Mouse (Mus musculus): ENCODE measurements around the gene Vars2. TPM values are rescaled to one million over a fixed set of nuclear protein-coding genes. Genes with fewer than 3 reads are reported as not detected.

Vars2 gene
- polyA plus RNA-seq, 1 experiment from 2014 or later: 12.7 TPM

GRCm38 (mm10) chr17:35696691-35697090 is 29.3 kb upstream of the Vars2 start:
- no peak overlapping the region for H3K27ac ChIP-seq
- H3K27me3 ChIP-seq (ENCODE audit: insufficient read depth, low read length): no peaks in the 10 kb centered on the region
- H3K4me2 ChIP-seq (ENCODE audit: low read length): 0 out of 2 replicates have a peak overlapping the region, but pooled peaks have one; percentile 58
- no peak for TF ChIP-seq CTCF (IDR thresholded peaks at IDR 0.05; ENCODE audit: low read depth)
- peaks cover 24% of the 10 kb centered on the region for H3K4me1 ChIP-seq (replicated peaks; ENCODE audit: insufficient read depth, low read length)
- no peak overlapping the region for H3K9ac ChIP-seq (ENCODE audit: low read depth, low read length)
- no peaks in the 10 kb centered on the region for H3K9me3 ChIP-seq (replicated peaks; ENCODE audit: low read length)
- peaks cover 19% of the 10 kb centered on the region for H3K36me3 ChIP-seq (ENCODE audit: insufficient read depth, low read length)
- no peak for DNase-seq (ENCODE audit: low spot score)
- H3K4me3 ChIP-seq (replicated peaks; ENCODE audit: low read depth, low read length): no peak overlapping the region
- WGBS: 36% methylated on average over 6 of the region's 6 CpGs
- no peak for ATAC-seq (replicated peaks; ENCODE audit: low FRiP score, low read depth)

- 93% methylated on average over 2 of the region's 2 CpGs for WGBS
- peak; percentile 72 for DNase-seq (ENCODE audit: low spot score)
- H3K9me3 ChIP-seq (replicated peaks; ENCODE audit: low read length): no peaks in the 10 kb centered on the region
- no peak overlapping the region for H3K9ac ChIP-seq (ENCODE audit: low read depth, low read length)
- H3K4me2 ChIP-seq (ENCODE audit: low read length): no peak overlapping the region
- no peak overlapping the region for H3K27ac ChIP-seq
- no peak overlapping the region for H3K4me3 ChIP-seq (replicated peaks; ENCODE audit: low read depth, low read length)
- peaks cover 20% of the 10 kb centered on the region for H3K4me1 ChIP-seq (replicated peaks; ENCODE audit: insufficient read depth, low read length)
- peaks cover 32% of the 10 kb centered on the region for H3K36me3 ChIP-seq (ENCODE audit: insufficient read depth, low read length)
- TF ChIP-seq CTCF (IDR thresholded peaks at IDR 0.05; ENCODE audit: low read depth): peak; percentile 72
- no peak for ATAC-seq (replicated peaks; ENCODE audit: low FRiP score, low read depth)
- H3K27me3 ChIP-seq (ENCODE audit: insufficient read depth, low read length): no peaks in the 10 kb centered on the region
These were observed 27.9 kb upstream of the Vars2 start for GRCm38 (mm10) chr17:35695289-35695688.

- TF ChIP-seq CTCF (IDR thresholded peaks at IDR 0.05; ENCODE audit: low read depth): no peak
- no peak for ATAC-seq (replicated peaks; ENCODE audit: low FRiP score, low read depth)
- no peak overlapping the region for H3K4me2 ChIP-seq (ENCODE audit: low read length)
- H3K9me3 ChIP-seq (replicated peaks; ENCODE audit: low read length): no peaks in the 10 kb centered on the region
- no peak overlapping the region for H3K4me3 ChIP-seq (replicated peaks; ENCODE audit: low read depth, low read length)
- no peaks in the 10 kb centered on the region for H3K27me3 ChIP-seq (ENCODE audit: insufficient read depth, low read length)
- peaks cover 20% of the 10 kb centered on the region for H3K4me1 ChIP-seq (replicated peaks; ENCODE audit: insufficient read depth, low read length)
- H3K27ac ChIP-seq: no peak overlapping the region
- 86% methylated on average over 5 of the region's 5 CpGs for WGBS
- no peak overlapping the region for H3K9ac ChIP-seq (ENCODE audit: low read depth, low read length)
- peaks cover 44% of the 10 kb centered on the region for H3K36me3 ChIP-seq (ENCODE audit: insufficient read depth, low read length)
- DNase-seq (ENCODE audit: low spot score): no peak
These were observed 26.5 kb upstream of the Vars2 start for GRCm38 (mm10) chr17:35693906-35694305.

- TF ChIP-seq CTCF (IDR thresholded peaks at IDR 0.05; ENCODE audit: low read depth): no peak
- 83% methylated on average over 4 of the region's 4 CpGs for WGBS
These were observed 25.0 kb upstream of the Vars2 start for GRCm38 (mm10) chr17:35692368-35692767.

GRCm38 (mm10) chr17:35691811-35692210 is 24.4 kb upstream of the Vars2 start:
- ATAC-seq (replicated peaks; ENCODE audit: low FRiP score, low read depth): no peak
- no peak for DNase-seq (ENCODE audit: low spot score)
- no peaks in the 10 kb centered on the region for H3K27me3 ChIP-seq (ENCODE audit: insufficient read depth, low read length)
- no peak overlapping the region for H3K4me2 ChIP-seq (ENCODE audit: low read length)
- H3K4me3 ChIP-seq (replicated peaks; ENCODE audit: low read depth, low read length): no peak overlapping the region
- TF ChIP-seq CTCF (IDR thresholded peaks at IDR 0.05; ENCODE audit: low read depth): no peak
- peaks cover 63% of the 10 kb centered on the region for H3K36me3 ChIP-seq (ENCODE audit: insufficient read depth, low read length)
- no peak overlapping the region for H3K27ac ChIP-seq
- no peak overlapping the region for H3K9ac ChIP-seq (ENCODE audit: low read depth, low read length)
- WGBS: 83% methylated on average over 4 of the region's 4 CpGs
- no peaks in the 10 kb centered on the region for H3K9me3 ChIP-seq (replicated peaks; ENCODE audit: low read length)
- peaks cover under 1% of the 10 kb centered on the region; the same call in 1 of the 2 replicates for H3K4me1 ChIP-seq (replicated peaks; ENCODE audit: insufficient read depth, low read length)

More at GRCm38 (mm10) chr17:35692368-35692767, 25.0 kb upstream of the Vars2 start:
- H3K4me2 ChIP-seq (ENCODE audit: low read length): no peak overlapping the region
- H3K4me1 ChIP-seq (replicated peaks; ENCODE audit: insufficient read depth, low read length): peaks cover 7% of the 10 kb centered on the region
- ATAC-seq (replicated peaks; ENCODE audit: low FRiP score, low read depth): no peak
- peaks cover 58% of the 10 kb centered on the region for H3K36me3 ChIP-seq (ENCODE audit: insufficient read depth, low read length)
- no peaks in the 10 kb centered on the region for H3K9me3 ChIP-seq (replicated peaks; ENCODE audit: low read length)
- DNase-seq (ENCODE audit: low spot score): no peak
- no peak overlapping the region for H3K27ac ChIP-seq
- H3K4me3 ChIP-seq (replicated peaks; ENCODE audit: low read depth, low read length): no peak overlapping the region
- H3K9ac ChIP-seq (ENCODE audit: low read depth, low read length): no peak overlapping the region
- no peaks in the 10 kb centered on the region for H3K27me3 ChIP-seq (ENCODE audit: insufficient read depth, low read length)

- no peak overlapping the region for H3K9ac ChIP-seq (ENCODE audit: low read depth, low read length)
- H3K36me3 ChIP-seq (ENCODE audit: insufficient read depth, low read length): peaks cover 79% of the 10 kb centered on the region
- H3K27me3 ChIP-seq (ENCODE audit: insufficient read depth, low read length): no peaks in the 10 kb centered on the region
- no peaks in the 10 kb centered on the region for H3K4me1 ChIP-seq (replicated peaks; ENCODE audit: insufficient read depth, low read length)
- no peaks in the 10 kb centered on the region for H3K9me3 ChIP-seq (replicated peaks; ENCODE audit: low read length)
- H3K27ac ChIP-seq: no peak overlapping the region
- no peak overlapping the region for H3K4me3 ChIP-seq (replicated peaks; ENCODE audit: low read depth, low read length)
- 91% methylated on average over 18 of the region's 18 CpGs for WGBS
- H3K4me2 ChIP-seq (ENCODE audit: low read length): no peak overlapping the region
- no peak for DNase-seq (ENCODE audit: low spot score)
- TF ChIP-seq CTCF (IDR thresholded peaks at IDR 0.05; ENCODE audit: low read depth): no peak
- no peak for ATAC-seq (replicated peaks; ENCODE audit: low FRiP score, low read depth)
These were observed 22.7 kb upstream of the Vars2 start for GRCm38 (mm10) chr17:35689936-35690645.

Measured in kidney, postnatal 0 days (tissue).